Mouse (Mus musculus): ENCODE measurements around the gene Cpm.

DNA sequence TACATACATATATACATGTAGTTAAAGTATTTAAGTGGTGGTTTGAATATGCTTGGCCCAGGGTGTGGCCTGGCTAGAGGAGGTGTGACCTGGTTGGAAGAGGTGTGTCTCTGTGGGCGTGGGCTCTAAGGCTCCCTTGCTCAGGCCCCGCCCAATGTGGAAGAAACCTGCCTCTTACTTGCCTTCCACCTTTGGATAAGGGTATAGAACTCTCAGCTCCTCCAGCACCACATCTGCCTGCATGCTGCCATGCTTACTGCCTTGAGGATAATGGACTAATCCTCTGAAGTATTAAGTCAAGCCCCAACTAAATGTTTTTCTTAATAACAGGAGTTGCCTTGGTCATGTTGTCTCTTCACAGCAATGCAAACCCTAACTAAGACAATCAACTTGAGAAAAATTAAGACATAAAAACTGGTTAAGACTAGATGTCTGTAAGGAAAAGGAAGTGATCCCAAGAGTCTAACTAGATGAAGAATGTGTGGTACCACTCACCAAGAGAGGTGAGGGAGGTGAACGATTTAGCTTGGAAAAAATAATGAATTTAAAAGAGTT is 68.3 kb downstream of the Cpm start:
- TF ChIP-seq CTCF (IDR thresholded peaks at IDR 0.05; ENCODE audit: borderline replicate concordance, insufficient read depth, low read depth, low read length) (no peak), POLR2A (IDR thresholded peaks at IDR 0.05; ENCODE audit: borderline replicate concordance, insufficient read depth, low read length) (no peak)

Measured in cerebellum, adult 2 months (tissue).